Mouse (Mus musculus) bone marrow macrophage, adult 2 months (primary cell): ENCODE measurements around the gene Fgfr2.

Experiments used
- CTCF ChIP-seq: IDR thresholded peaks from 2 replicates; pipeline ENCODE4 v1.5.1; 2012; ENCODE audit warnings: low read depth, mild to moderate bottlenecking, low read length, moderate library complexity
- POLR2A ChIP-seq: IDR thresholded peaks from 2 replicates; pipeline ENCODE4 v1.6.1; 2012; ENCODE audit warnings: mild to moderate bottlenecking, low read depth, low read length, borderline replicate concordance

GRCm38 (mm10) chr7:133035901-133036300 lies 87.2 kb downstream of the Fgfr2 start:
- TF ChIP-seq CTCF: no peak
- no peak for TF ChIP-seq POLR2A
